Mouse (Mus musculus) midbrain, embryonic 16.5 days (tissue): ENCODE results near the gene Vps8. TPM values are rescaled to one million over a fixed set of nuclear protein-coding genes. Genes with fewer than 3 reads are reported as not detected.

Experiments
- ATAC-seq: fragments of 200-750 bp; cut with Nextera tagmentation; 2 replicates; pipeline ENCODE4 v1.8.0; 2017; ENCODE audit warnings: moderate TSS enrichment
- H3K27ac ChIP-seq: fragments of 300-500 bp; sonication (generic); 2 replicates; pipeline ENCODE4 v1.5.1; 2014; ENCODE audit warnings: mild to moderate bottlenecking, low read length, mixed read lengths
- H3K27me3 ChIP-seq: fragments of 300-500 bp; sonication (generic); 2 replicates; pipeline ENCODE4 v1.6.1; 2014; ENCODE audit warnings: low read depth, low read length, mixed read lengths; ENCODE audit not compliant: control insufficient read depth, insufficient read depth
- H3K36me3 ChIP-seq: fragments of 300-500 bp; sonication (generic); 2 replicates; pipeline ENCODE4 v1.6.1; 2014; ENCODE audit warnings: mild to moderate bottlenecking, low read length, moderate library complexity, mixed read lengths; ENCODE audit not compliant: control insufficient read depth, insufficient read depth
- H3K4me1 ChIP-seq: fragments of 300-500 bp; sonication (generic); 2 replicates; pipeline ENCODE4 v1.6.1; 2014; ENCODE audit warnings: mild to moderate bottlenecking, low read length, mixed read lengths; ENCODE audit not compliant: control insufficient read depth, insufficient read depth
- H3K4me2 ChIP-seq: fragments of 300-500 bp; sonication (generic); 2 replicates; pipeline ENCODE4 v1.6.1; 2014; ENCODE audit warnings: mild to moderate bottlenecking, low read length, mixed read lengths
- H3K4me3 ChIP-seq: fragments of 300-500 bp; sonication (generic); 2 replicates; pipeline ENCODE4 v1.5.1; 2014; ENCODE audit warnings: low read depth, mild to moderate bottlenecking, low read length, moderate library complexity, mixed read lengths
- H3K9ac ChIP-seq: fragments of 300-500 bp; sonication (generic); 2 replicates; pipeline ENCODE4 v1.6.1; 2014; ENCODE audit warnings: low read depth, low read length, mixed read lengths
- H3K9me3 ChIP-seq: fragments of 300-500 bp; sonication (generic); replicated peaks from 2 replicates; pipeline ENCODE4 v1.6.1; 2014; ENCODE audit warnings: mild to moderate bottlenecking, low read length, mixed read lengths; ENCODE audit not compliant: control insufficient read depth, poor library complexity, severe bottlenecking
- WGBS: fragments of 180-500 bp; shearing (Covaris S2); extraction: QIAGEN DNeasy Blood & Tissue Kit; methylation state at CpG from one replicate; pipeline ENCODE4 v1.1.7; 2014; 5-methylcytosine and 5-hydroxymethylcytosine counted together
- polyA plus RNA-seq: library from polyadenylated mRNA; unstranded; fragments of >200 nt; fragmentation: Nextera tagmentation; extraction: Ambion mirVana; gene quantifications from 2 replicates; pipeline ENCODE4 v1.2.1, GENCODE M21; 2015

The Vps8 gene
- polyA plus RNA-seq, 1 experiment from 2014 or later: 41.2 TPM

GRCm38 (mm10) chr16:21445026-21445625, 22.2 kb downstream of the Vps8 start:
- WGBS: 29% methylated on average over 9 of the region's 9 CpGs
- no peaks in the 10 kb centered on the region for H3K9me3 ChIP-seq
- H3K4me3 ChIP-seq: no peak overlapping the region
- ATAC-seq: no peak
- no peak overlapping the region for H3K4me2 ChIP-seq
- H3K27ac ChIP-seq: no peak overlapping the region
- H3K9ac ChIP-seq: no peak overlapping the region
- no peaks in the 10 kb centered on the region for H3K27me3 ChIP-seq
- peaks cover 9% of the 10 kb centered on the region for H3K36me3 ChIP-seq
- H3K4me1 ChIP-seq: no peaks in the 10 kb centered on the region

- no peaks in the 10 kb centered on the region for H3K4me1 ChIP-seq
- no peak for ATAC-seq
- H3K36me3 ChIP-seq: peaks cover 6% of the 10 kb centered on the region
- H3K27me3 ChIP-seq: no peaks in the 10 kb centered on the region
- no peak overlapping the region for H3K4me3 ChIP-seq
- H3K4me2 ChIP-seq: no peak overlapping the region
- WGBS: 85% methylated on average over 5 of the region's 5 CpGs
- no peaks in the 10 kb centered on the region for H3K9me3 ChIP-seq
- H3K9ac ChIP-seq: no peak overlapping the region
- no peak overlapping the region for H3K27ac ChIP-seq
Measured at GRCm38 (mm10) chr16:21447447-21447846, 24.5 kb downstream of the Vps8 start.

DNA sequence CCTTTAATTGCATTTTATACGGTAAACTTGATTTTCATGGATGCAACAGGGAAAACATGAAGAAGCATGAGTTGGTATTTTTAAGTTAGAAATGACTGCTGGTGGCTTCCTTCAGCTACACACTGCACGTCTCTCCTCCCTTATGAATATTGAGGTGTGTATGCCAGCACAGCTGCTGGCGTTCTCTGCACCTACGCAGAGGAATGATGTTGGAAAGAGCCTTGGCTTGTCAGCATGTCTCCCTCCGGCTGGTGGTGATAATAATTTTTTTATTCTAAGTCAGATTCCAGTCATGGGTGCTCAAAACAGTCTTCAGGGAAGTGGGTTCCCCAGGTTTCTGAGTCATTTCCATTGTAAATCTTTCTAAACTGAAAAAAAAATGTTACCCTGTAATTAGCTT, 25.5 kb downstream of the Vps8 start:
- ATAC-seq: no peak
- WGBS: 89% methylated on average over 5 of the region's 5 CpGs

GRCm38 (mm10) chr16:21449890-21450289, 27.0 kb downstream of the Vps8 start:
- Histone ChIP-seq H3K4me1 (no peaks in the 10 kb centered on the region), H3K4me3 (no peak overlapping the region), H3K4me2 (no peak overlapping the region), H3K36me3 (no peaks in the 10 kb centered on the region), H3K27ac (no peak overlapping the region), H3K27me3 (no peaks in the 10 kb centered on the region), H3K9ac (no peak overlapping the region), H3K9me3 (no peaks in the 10 kb centered on the region)
- WGBS: 88% methylated on average over 8 of the region's 8 CpGs
- no peak for ATAC-seq

More for the DNA sequence above, 25.5 kb downstream of the Vps8 start:
- no peak overlapping the region for H3K9ac ChIP-seq
- no peak overlapping the region for H3K4me2 ChIP-seq
- no peaks in the 10 kb centered on the region for H3K27me3 ChIP-seq
- H3K4me3 ChIP-seq: no peak overlapping the region
- H3K36me3 ChIP-seq: peaks cover 6% of the 10 kb centered on the region; the same call in 1 of the 2 replicates
- no peak overlapping the region for H3K27ac ChIP-seq
- H3K9me3 ChIP-seq: no peaks in the 10 kb centered on the region
- no peaks in the 10 kb centered on the region for H3K4me1 ChIP-seq

DNA sequence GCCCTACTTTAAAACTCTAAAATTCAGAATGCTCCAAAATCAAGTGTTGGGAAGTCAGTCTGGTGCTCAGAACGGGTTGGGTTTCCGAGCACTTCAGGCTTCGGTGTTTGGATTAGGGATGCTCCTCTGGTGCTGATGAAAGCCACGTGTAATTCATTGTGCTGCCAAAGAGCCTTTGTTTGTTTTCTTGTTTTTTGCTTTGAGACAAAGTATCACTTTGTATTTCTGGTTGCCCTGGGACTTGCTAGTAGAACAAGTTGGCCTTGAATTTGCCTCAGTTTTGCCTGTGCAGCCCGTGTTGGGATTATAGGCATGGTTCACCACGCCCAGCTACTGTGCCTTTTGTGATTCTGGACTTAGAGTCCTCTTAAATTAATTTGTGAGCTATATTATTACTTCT, 29.7 kb downstream of the Vps8 start:
- Histone ChIP-seq H3K9me3 (no peaks in the 10 kb centered on the region), H3K27ac (no peak overlapping the region), H3K4me3 (no peak overlapping the region), H3K4me2 (no peak overlapping the region), H3K36me3 (peaks cover 3% of the 10 kb centered on the region), H3K9ac (no peak overlapping the region), H3K27me3 (no peaks in the 10 kb centered on the region), H3K4me1 (no peaks in the 10 kb centered on the region)
- no peak for ATAC-seq
- WGBS: 72% methylated on average over 6 of the region's 6 CpGs

DNA sequence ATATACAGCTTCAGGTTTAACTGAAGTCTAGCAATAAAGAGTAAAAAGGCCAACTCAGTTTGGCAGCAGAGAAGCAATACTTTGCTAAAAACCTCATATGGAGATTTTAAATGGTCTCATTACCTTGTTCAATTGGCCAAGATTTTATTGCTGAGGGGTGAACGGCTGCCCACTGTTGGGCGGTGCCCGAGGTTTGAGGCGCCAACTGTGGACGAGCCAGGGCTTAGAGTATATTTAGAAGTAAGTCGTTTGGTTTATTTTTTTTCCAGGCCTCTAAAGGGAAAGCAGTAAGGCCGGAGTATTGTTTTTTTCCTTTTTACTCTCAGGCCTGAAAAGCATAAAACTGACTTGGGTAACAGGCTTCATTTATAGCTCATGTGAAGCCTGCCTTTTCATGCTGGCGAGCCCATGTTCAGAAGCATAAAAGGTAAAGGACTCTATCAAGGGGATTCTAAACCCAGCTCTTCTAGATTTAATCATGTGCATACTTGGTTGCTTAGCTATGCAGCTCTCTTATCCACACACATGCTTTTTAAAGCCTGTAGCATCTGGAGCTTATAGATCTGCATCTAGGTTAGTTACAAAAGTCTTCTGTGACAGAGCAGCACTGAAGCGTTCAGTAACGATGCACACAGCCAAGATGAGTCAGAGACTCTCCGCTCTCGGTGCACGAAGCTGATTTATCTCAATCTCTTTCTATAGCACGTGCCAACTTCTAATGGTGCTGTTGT, 34.9 kb downstream of the Vps8 start:
- Histone ChIP-seq H3K9me3 (no peaks in the 10 kb centered on the region), H3K4me3 (no peak overlapping the region), H3K4me1 (no peaks in the 10 kb centered on the region), H3K36me3 (peaks cover 20% of the 10 kb centered on the region), H3K27ac (no peak overlapping the region), H3K27me3 (no peaks in the 10 kb centered on the region), H3K9ac (no peak overlapping the region), H3K4me2 (no peak overlapping the region)
- ATAC-seq: no peak
- 84% methylated on average over 14 of the region's 14 CpGs for WGBS

GRCm38 (mm10) chr16:21465868-21466267, 43.0 kb downstream of the Vps8 start:
- Histone ChIP-seq H3K9ac (no peak overlapping the region), H3K4me2 (no peak overlapping the region), H3K4me1 (no peaks in the 10 kb centered on the region), H3K36me3 (peaks cover 33% of the 10 kb centered on the region), H3K27ac (no peak overlapping the region), H3K9me3 (peaks cover 2% of the 10 kb centered on the region; the same call in 1 of the 2 replicates), H3K4me3 (no peak overlapping the region), H3K27me3 (no peaks in the 10 kb centered on the region)
- ATAC-seq: no peak
- 79% methylated on average over 8 of the region's 8 CpGs for WGBS

- no peak for ATAC-seq
- Histone ChIP-seq H3K36me3 (peaks cover 39% of the 10 kb centered on the region), H3K27me3 (no peaks in the 10 kb centered on the region)
Measured at GRCm38 (mm10) chr16:21470416-21470815, 47.5 kb downstream of the Vps8 start.

GRCm38 (mm10) chr16:21477074-21477473, 54.2 kb downstream of the Vps8 start:
- 93% methylated on average over 4 of the region's 4 CpGs for WGBS
- Histone ChIP-seq H3K27me3 (no peaks in the 10 kb centered on the region), H3K27ac (no peak overlapping the region), H3K4me2 (no peak overlapping the region), H3K4me3 (no peak overlapping the region), H3K36me3 (peaks cover 38% of the 10 kb centered on the region), H3K9ac (no peak overlapping the region), H3K9me3 (no peaks in the 10 kb centered on the region), H3K4me1 (no peaks in the 10 kb centered on the region)
- no peak for ATAC-seq

More at GRCm38 (mm10) chr16:21470416-21470815, 47.5 kb downstream of the Vps8 start:
- Histone ChIP-seq H3K4me2 (no peak overlapping the region), H3K9ac (no peak overlapping the region), H3K4me3 (no peak overlapping the region), H3K9me3 (peaks cover 2% of the 10 kb centered on the region; the same call in 1 of the 2 replicates), H3K4me1 (no peaks in the 10 kb centered on the region), H3K27ac (no peak overlapping the region)
- WGBS: 87% methylated on average over 4 of the region's 4 CpGs
